Mouse (Mus musculus) cerebellum, adult 2 months (tissue): Measurements from ENCODE around the gene Coq6.

Experiments used
- CTCF ChIP-seq: fragments of 200-500 bp; IDR thresholded peaks from 2 replicates; pipeline ENCODE4 v1.5.1; 2011; ENCODE audit warnings: low read depth, mild to moderate bottlenecking, control low read depth, low read length, moderate library complexity, borderline replicate concordance; ENCODE audit not compliant: insufficient read depth
- POLR2A ChIP-seq: fragments of 200-500 bp; IDR thresholded peaks from 2 replicates; pipeline ENCODE4 v1.6.1; 2011; ENCODE audit warnings: low read length, control low read depth, borderline replicate concordance; ENCODE audit not compliant: insufficient read depth

DNA sequence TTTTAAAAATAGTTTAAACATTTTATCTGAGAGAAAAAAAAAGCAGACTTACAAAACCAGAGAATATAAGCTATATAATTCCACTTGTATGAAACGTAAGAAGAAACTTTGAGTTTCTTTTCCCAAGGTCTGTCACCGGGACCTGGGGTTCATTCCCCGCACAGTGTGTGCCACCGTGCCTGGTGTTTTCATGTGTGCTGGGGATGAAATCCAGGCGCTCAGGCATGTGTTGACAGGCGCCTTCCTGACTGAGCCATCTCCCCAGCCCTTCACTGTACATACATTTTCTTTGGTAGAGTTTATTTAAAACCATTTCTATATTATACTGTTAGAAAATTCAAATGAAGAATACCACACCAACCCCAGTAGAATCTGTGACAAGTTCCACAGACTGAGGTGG, 28.9 kb downstream of the Coq6 start:
- TF ChIP-seq POLR2A (no peak), CTCF (no peak)
